Mouse (Mus musculus) heart, adult 2 months (tissue): Measurements from ENCODE around the gene Gm7347.
"Not testable (repeated sequence)": the region's sequence is repeated elsewhere in the genome, so short reads cannot be mapped to it uniquely, and the experiment has no call there.

Experiments
- CTCF ChIP-seq: fragments of 200-600 bp; IDR thresholded peaks from 2 replicates; pipeline ENCODE4 v1.8.1; 2022; ENCODE audit warnings: antibody characterized with exemption, mild to moderate bottlenecking, moderate library complexity
- EP300 ChIP-seq: fragments of 200-500 bp; IDR thresholded peaks from 2 replicates; pipeline ENCODE4 v1.6.1; 2011; ENCODE audit warnings: low read depth, low read length, control low read depth; ENCODE audit not compliant: insufficient read depth

DNA sequence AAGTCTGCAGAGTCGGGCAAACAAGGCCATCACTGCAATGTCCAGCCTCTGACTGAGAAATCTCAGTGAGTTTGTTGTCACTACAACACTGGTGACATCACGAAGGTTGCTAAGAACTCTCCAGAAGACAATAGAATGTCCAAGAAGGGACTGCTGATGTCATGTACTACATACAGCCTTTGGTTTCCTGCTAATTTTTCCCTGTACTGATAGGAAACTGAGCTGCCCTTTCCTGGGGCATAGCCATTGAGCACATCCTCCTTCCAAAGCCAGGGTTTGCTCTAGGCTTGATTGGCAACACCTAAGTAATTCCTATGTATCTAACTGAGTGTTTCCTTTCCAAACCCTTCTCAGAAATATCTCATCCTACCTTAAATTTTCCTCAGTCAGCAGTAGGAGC lies 53.7 kb downstream of the Gm7347 start, which contains the start of gene Gm1979:
- TF ChIP-seq CTCF, EP300: not testable (repeated sequence)
